Mouse (Mus musculus) thymus, adult 2 months (tissue): ENCODE data around the gene Ccdc69.

Experiments used
- CTCF ChIP-seq: fragments of 200-500 bp; IDR thresholded peaks from 2 replicates; pipeline ENCODE4 v1.5.1; 2012; ENCODE audit warnings: mild to moderate bottlenecking, control low read depth, low read length, moderate library complexity, borderline replicate concordance; ENCODE audit not compliant: control insufficient read depth, poor library complexity, insufficient read depth; ENCODE audit errors: extremely low read depth
- POLR2A ChIP-seq: fragments of 200-500 bp; IDR thresholded peaks from 2 replicates; pipeline ENCODE4 v1.6.1; 2012; ENCODE audit warnings: mild to moderate bottlenecking, low read length, control low read depth, moderate library complexity; ENCODE audit not compliant: control insufficient read depth, poor library complexity, insufficient read depth; ENCODE audit errors: extremely low read depth

GRCm38 (mm10) chr11:55117031-55117430 lies 39.1 kb upstream of the Ccdc69 start:
- no peak for TF ChIP-seq POLR2A
- no peak for TF ChIP-seq CTCF
